Mouse (Mus musculus) midbrain, postnatal 0 days (tissue): ENCODE results near the gene Gm48552. TPM values are rescaled to one million over a fixed set of nuclear protein-coding genes. Genes with fewer than 3 reads are reported as not detected.

Experiments
- ATAC-seq: fragments of 200-750 bp; cut with Nextera tagmentation; 2 replicates; pipeline ENCODE4 v1.8.0; 2017; ENCODE audit warnings: moderate number of reproducible peaks, mild to moderate bottlenecking, moderate TSS enrichment, moderate library complexity; ENCODE audit not compliant: low FRiP score
- DNase-seq: peaks from one replicate; pipeline ENCODE4 v3.0.0-alpha.2; 2015; ENCODE audit warnings: low spot score
- H3K27ac ChIP-seq: fragments of 300-500 bp; sonication (generic); 2 replicates; pipeline ENCODE4 v1.5.1; 2014; ENCODE audit warnings: low read depth, mild to moderate bottlenecking, low read length, mixed read lengths
- H3K27me3 ChIP-seq: fragments of 300-500 bp; sonication (generic); 2 replicates; pipeline ENCODE4 v1.6.1; 2014; ENCODE audit warnings: low read length, control low read depth, mixed read lengths; ENCODE audit not compliant: insufficient read depth
- H3K36me3 ChIP-seq: fragments of 300-500 bp; sonication (generic); 2 replicates; pipeline ENCODE4 v1.6.1; 2014; ENCODE audit warnings: low read length, control low read depth, mixed read lengths; ENCODE audit not compliant: insufficient read depth
- H3K4me1 ChIP-seq: fragments of 300-500 bp; sonication (generic); 2 replicates; pipeline ENCODE4 v1.6.1; 2014; ENCODE audit warnings: mild to moderate bottlenecking, control low read depth, antibody characterized with exemption, low read length, mixed read lengths; ENCODE audit not compliant: insufficient read depth
- H3K4me2 ChIP-seq: fragments of 300-500 bp; sonication (generic); 2 replicates; pipeline ENCODE4 v1.6.1; 2014; ENCODE audit warnings: low read depth, mild to moderate bottlenecking, low read length, mixed read lengths; ENCODE audit not compliant: poor library complexity, severe bottlenecking
- H3K4me3 ChIP-seq: fragments of 300-500 bp; sonication (generic); 2 replicates; pipeline ENCODE4 v1.5.1; 2014; ENCODE audit warnings: low read depth, mild to moderate bottlenecking, low read length, moderate library complexity
- H3K9ac ChIP-seq: fragments of 300-500 bp; sonication (generic); replicated peaks from 2 replicates; pipeline ENCODE4 v1.6.1; 2014; ENCODE audit warnings: mild to moderate bottlenecking, low read length, moderate library complexity, mixed read lengths; ENCODE audit not compliant: poor library complexity, severe bottlenecking
- H3K9me3 ChIP-seq: fragments of 300-500 bp; sonication (generic); 2 replicates; pipeline ENCODE4 v1.6.1; 2016; ENCODE audit warnings: low read length, control low read depth
- CTCF ChIP-seq: IDR thresholded peaks from 2 replicates; pipeline ENCODE4 v1.5.1; 2016; ENCODE audit warnings: antibody characterized with exemption, mild to moderate bottlenecking
- WGBS: fragments of 180-500 bp; shearing (Covaris S2); extraction: QIAGEN DNeasy Blood & Tissue Kit; methylation state at CpG from one replicate; pipeline ENCODE4 v1.1.7; 2014; 5-methylcytosine and 5-hydroxymethylcytosine counted together
- polyA plus RNA-seq: library from polyadenylated mRNA; unstranded; fragments of >200 nt; fragmentation: Nextera tagmentation; extraction: Ambion mirVana; gene quantifications from 2 replicates; pipeline ENCODE4 v1.2.1, GENCODE M21; 2015
- total RNA-seq: library from RNA; depleted of rRNA; stranded (reverse); fragments of >200 nt; gene quantifications from 2 replicates; pipeline ENCODE4 v1.2.3, GENCODE M21; 2014

Gm48552 gene
- total and polyA plus RNA-seq, 2 experiments from 2014 or later, result 1.6 to 6.6 TPM

- H3K9me3 ChIP-seq, result no peaks in the 10 kb centered on the region
- H3K27ac ChIP-seq, result no peak overlapping the region
- DNase-seq, result no peak
- no peak for ATAC-seq
- no peak overlapping the region for H3K9ac ChIP-seq
- no peak overlapping the region for H3K4me3 ChIP-seq
- H3K4me2 ChIP-seq, result no peak overlapping the region
- H3K36me3 ChIP-seq, result peaks cover 18% of the 10 kb centered on the region
- peaks cover 12% of the 10 kb centered on the region for H3K4me1 ChIP-seq
- no peaks in the 10 kb centered on the region for H3K27me3 ChIP-seq
- no peak for TF ChIP-seq CTCF
- WGBS, result 97% methylated on average over 10 of the region's 10 CpGs
Measured at GRCm38 (mm10) chr10:81375322-81375721, 13.5 kb upstream of the Gm48552 start.

GRCm38 (mm10) chr10:81376561-81377361, 12.0 kb upstream of the Gm48552 start:
- Histone ChIP-seq H3K9ac (peak overlapping the region; percentile 89), H3K4me3 (peak overlapping the region; percentile 79), H3K36me3 (peaks cover 11% of the 10 kb centered on the region), H3K4me1 (peaks cover 12% of the 10 kb centered on the region), H3K4me2 (peak overlapping the region; percentile 87), H3K9me3 (no peaks in the 10 kb centered on the region), H3K27ac (peak overlapping the region; percentile 82; the same call in 1 of the 2 replicates), H3K27me3 (no peaks in the 10 kb centered on the region)
- no peak for DNase-seq
- no peak for ATAC-seq
- WGBS, result 41% methylated on average over 6 of the region's 6 CpGs
- peak; percentile 21 for TF ChIP-seq CTCF

GRCm38 (mm10) chr10:81377362-81377664, 11.5 kb upstream of the Gm48552 start:
- Histone ChIP-seq H3K4me2 (peak overlapping the region; percentile 87), H3K9me3 (no peaks in the 10 kb centered on the region), H3K4me3 (peak overlapping the region; percentile 79), H3K36me3 (peaks cover 8% of the 10 kb centered on the region), H3K27ac (peak overlapping the region; percentile 82), H3K9ac (peak overlapping the region; percentile 89), H3K27me3 (no peaks in the 10 kb centered on the region), H3K4me1 (peaks cover 12% of the 10 kb centered on the region)
- no peak for TF ChIP-seq CTCF
- ATAC-seq (no peak), DNase-seq (no peak)
- 44% methylated on average over 2 of the region's 2 CpGs for WGBS

DNA sequence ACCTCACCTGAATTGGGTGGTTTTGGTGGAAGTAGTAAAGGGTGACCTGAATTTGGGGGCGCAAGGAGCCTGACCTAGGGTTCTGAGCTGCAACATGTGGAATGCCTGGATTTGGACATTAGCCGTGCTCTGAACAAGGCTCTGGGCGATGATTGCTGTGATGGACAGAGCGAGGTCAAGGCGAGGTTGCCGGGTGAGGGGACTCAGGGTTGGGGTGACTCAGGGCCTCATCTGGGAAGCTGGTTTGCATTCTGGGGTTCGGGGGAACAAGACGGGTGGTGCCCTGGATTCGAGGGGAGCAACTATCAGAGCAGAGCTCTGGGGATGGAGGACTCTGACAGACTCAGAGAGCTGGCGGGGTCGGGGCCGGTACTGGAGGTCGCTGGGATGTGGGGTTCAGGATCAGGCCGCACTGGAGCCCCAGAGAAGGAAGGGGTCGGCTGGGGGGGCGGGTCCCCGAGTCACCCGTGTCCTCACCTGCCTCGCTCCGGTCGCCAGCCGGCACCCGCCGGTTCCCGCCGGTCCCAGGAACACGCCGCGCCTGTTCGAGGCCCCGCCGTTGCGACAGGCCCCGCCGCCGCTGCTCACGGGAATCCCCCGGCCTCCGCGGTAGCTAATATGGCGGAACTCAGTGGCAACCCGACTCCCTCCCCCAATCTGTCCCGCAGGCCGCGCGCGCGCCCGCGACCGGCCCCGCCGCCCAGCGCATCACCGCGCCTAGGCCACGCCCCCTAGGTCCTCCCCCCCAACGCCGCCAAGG, 10.8 kb upstream of the Gm48552 start, which contains the start of gene Fzr1:
Gene Fzr1, minus strand, starts transcription at position 724 of the 760 bp plus-strand sequence.
- ATAC-seq, result no peak; the same call in 1 of the 2 replicates
- Histone ChIP-seq H3K27me3 (no peaks in the 10 kb centered on the region), H3K4me2 (peak within 1 kb of the TSS; percentile 87), H3K4me1 (peaks cover 12% of the 10 kb centered on the region), H3K36me3 (peaks cover 8% of the 10 kb centered on the region), H3K4me3 (peak within 1 kb of the TSS; percentile 79), H3K27ac (peak within 1 kb of the TSS; percentile 82), H3K9ac (peak within 1 kb of the TSS; percentile 89), H3K9me3 (no peaks in the 10 kb centered on the region)
- no peak for TF ChIP-seq CTCF
- WGBS, result 1% methylated on average over 48 of the region's 59 CpGs
- no peak for DNase-seq

GRCm38 (mm10) chr10:81378553-81379182, 10.1 kb upstream of the Gm48552 start:
- Histone ChIP-seq H3K36me3 (peaks cover 5% of the 10 kb centered on the region), H3K9me3 (no peaks in the 10 kb centered on the region), H3K4me2 (peak overlapping the region; percentile 87), H3K27ac (peak overlapping the region; percentile 13), H3K27me3 (no peaks in the 10 kb centered on the region), H3K4me3 (peak overlapping the region; percentile 79), H3K4me1 (peaks cover 12% of the 10 kb centered on the region), H3K9ac (peak overlapping the region; percentile 89)
- peak; percentile 97 for ATAC-seq
- peak; percentile 45 for TF ChIP-seq CTCF
- under 1% methylated on average over 46 of the region's 46 CpGs for WGBS
- DNase-seq, result peak; percentile 100
